Mouse (Mus musculus): ENCODE results near the gene Nme7. TPM values are rescaled to one million over a fixed set of nuclear protein-coding genes. Genes with fewer than 3 reads are reported as not detected.

Gene Nme7
- polyA plus RNA-seq, 1 experiment, result 14.8 TPM

DNA sequence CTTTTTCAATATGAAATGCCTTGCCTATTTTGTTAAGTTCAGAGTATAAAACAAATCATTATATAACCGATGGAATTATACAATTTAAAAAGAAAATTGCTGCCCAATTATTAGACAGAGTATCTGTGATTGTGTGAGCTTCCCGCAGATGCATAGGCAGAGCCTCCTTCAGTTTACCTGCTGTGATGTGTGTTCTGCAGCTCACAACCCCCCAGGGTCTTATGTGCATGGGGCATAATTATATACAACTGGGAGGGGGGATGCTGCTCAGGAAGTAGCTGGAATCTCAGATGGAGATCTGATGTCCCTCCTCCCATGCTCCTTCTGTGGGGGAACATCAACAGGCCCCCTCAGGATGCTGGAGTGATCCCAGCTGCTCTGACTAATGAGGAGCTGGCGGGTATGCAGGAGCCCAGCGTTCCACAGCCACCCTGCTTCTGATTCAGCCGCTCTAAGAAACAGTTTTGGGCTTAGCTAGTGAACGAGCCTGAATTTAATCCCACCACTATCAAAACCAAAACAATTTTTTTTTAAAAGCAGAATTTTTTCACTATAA is 22.8 kb downstream of the Nme7 start:
- no peaks in the 10 kb centered on the region for H3K27me3 ChIP-seq (replicated peaks; ENCODE audit: control insufficient read depth, insufficient read depth, low read length)
- WGBS, result 71% methylated on average over 6 of the region's 6 CpGs
- H3K36me3 ChIP-seq (ENCODE audit: control insufficient read depth, insufficient read depth, low read length), result no peaks in the 10 kb centered on the region
- no peak for DNase-seq
- no peak overlapping the region for H3K4me3 ChIP-seq (ENCODE audit: insufficient read depth, low read depth, low read length)
- peaks cover 10% of the 10 kb centered on the region; the same call in 1 of the 2 replicates for H3K4me1 ChIP-seq (ENCODE audit: control insufficient read depth, insufficient read depth, low read length)
- H3K27ac ChIP-seq (ENCODE audit: insufficient read depth, low read depth, low read length), result no peak overlapping the region
- no peak for TF ChIP-seq CTCF (conservative IDR thresholded peaks at IDR 0.05; ENCODE audit: insufficient read depth, insufficient read length, low read depth, low read length)

DNA sequence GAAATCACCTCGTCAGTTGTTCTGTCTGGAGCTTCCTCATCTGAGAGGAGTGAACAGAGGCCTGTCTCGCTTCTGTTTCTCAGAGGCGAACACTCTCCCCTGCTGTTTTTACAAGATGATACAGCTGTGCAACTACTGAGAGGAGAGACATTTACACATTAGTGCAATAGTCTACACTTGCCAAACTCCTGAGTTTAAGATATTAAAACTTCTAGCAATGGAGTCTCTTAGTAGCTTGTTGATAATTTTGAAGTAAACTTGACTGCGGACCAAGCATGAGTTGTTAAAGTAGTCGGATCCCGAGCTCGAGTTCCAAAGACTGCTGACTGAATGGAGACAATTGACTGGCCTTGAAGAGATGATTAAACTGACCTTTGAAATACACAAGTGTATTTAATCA is 23.8 kb downstream of the Nme7 start:
- no peaks in the 10 kb centered on the region for H3K36me3 ChIP-seq (ENCODE audit: control insufficient read depth, insufficient read depth, low read length)
- no peak overlapping the region for H3K4me3 ChIP-seq (ENCODE audit: insufficient read depth, low read depth, low read length)
- H3K27ac ChIP-seq (ENCODE audit: insufficient read depth, low read depth, low read length), result peak overlapping the region; percentile 78
- H3K27me3 ChIP-seq (replicated peaks; ENCODE audit: control insufficient read depth, insufficient read depth, low read length), result no peaks in the 10 kb centered on the region
- peaks cover 4% of the 10 kb centered on the region; the same call in 1 of the 2 replicates for H3K4me1 ChIP-seq (ENCODE audit: control insufficient read depth, insufficient read depth, low read length)
- peak; percentile 69 for DNase-seq
- TF ChIP-seq POLR2A (IDR thresholded peaks at IDR 0.05; ENCODE audit: low read depth, low read length) (no peak), CTCF (conservative IDR thresholded peaks at IDR 0.05; ENCODE audit: insufficient read depth, insufficient read length, low read depth, low read length) (no peak)
- 59% methylated on average over 7 of the region's 7 CpGs for WGBS

DNA sequence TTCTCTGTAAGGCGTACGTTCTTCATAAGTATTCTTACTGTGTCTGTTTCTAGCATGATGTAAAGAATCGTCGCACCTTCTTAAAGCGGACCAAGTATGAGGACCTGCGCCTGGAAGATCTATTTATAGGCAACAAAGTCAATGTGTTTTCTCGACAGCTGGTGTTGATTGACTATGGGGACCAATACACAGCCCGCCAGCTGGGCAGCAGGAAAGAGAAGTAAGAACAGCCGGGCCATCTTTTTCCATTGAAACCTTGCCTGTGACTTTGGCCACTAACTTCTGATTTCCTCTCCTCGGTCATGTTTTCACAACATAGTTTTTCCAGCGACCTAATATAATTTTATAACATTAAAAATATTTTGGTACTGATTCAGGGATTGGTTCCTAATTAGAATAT is 28.6 kb downstream of the Nme7 start:
- H3K36me3 ChIP-seq (ENCODE audit: control insufficient read depth, insufficient read depth, low read length), result no peaks in the 10 kb centered on the region; the same call in 1 of the 2 replicates
- TF ChIP-seq POLR2A (IDR thresholded peaks at IDR 0.05; ENCODE audit: low read depth, low read length), result no peak
- TF ChIP-seq CTCF (conservative IDR thresholded peaks at IDR 0.05; ENCODE audit: insufficient read depth, insufficient read length, low read depth, low read length), result no peak
- 92% methylated on average over 11 of the region's 11 CpGs for WGBS
- no peak for DNase-seq
- H3K4me3 ChIP-seq (ENCODE audit: insufficient read depth, low read depth, low read length), result no peak overlapping the region
- H3K4me1 ChIP-seq (ENCODE audit: control insufficient read depth, insufficient read depth, low read length), result peaks cover 4% of the 10 kb centered on the region; the same call in 1 of the 2 replicates
- no peaks in the 10 kb centered on the region for H3K27me3 ChIP-seq (replicated peaks; ENCODE audit: control insufficient read depth, insufficient read depth, low read length)
- H3K27ac ChIP-seq (ENCODE audit: insufficient read depth, low read depth, low read length), result no peak overlapping the region

DNA sequence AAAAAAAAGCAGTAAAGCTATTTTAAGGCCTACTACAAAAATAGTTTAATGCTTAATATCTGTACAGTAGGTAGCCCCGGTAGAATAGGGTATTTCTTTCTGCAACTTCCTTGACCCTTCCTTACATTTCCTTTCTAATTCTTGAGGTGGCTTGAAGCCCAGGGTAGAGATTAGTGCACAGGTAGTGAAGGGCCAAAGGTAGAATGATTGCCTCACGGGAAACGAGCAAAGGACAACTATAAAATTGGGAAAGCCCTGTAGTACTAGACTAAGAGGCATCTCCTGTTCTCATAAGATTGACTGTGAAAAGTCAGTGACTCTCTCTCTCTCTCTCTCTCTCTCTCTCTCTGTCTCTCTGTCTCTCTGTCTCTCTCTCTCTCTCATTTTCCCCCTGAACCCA is 31.5 kb downstream of the Nme7 start:
- no peaks in the 10 kb centered on the region; the same call in 1 of the 2 replicates for H3K4me1 ChIP-seq (ENCODE audit: control insufficient read depth, insufficient read depth, low read length)
- TF ChIP-seq POLR2A (IDR thresholded peaks at IDR 0.05; ENCODE audit: low read depth, low read length) (no peak), CTCF (conservative IDR thresholded peaks at IDR 0.05; ENCODE audit: insufficient read depth, insufficient read length, low read depth, low read length) (no peak)
- no peaks in the 10 kb centered on the region for H3K27me3 ChIP-seq (replicated peaks; ENCODE audit: control insufficient read depth, insufficient read depth, low read length)
- no peak overlapping the region for H3K4me3 ChIP-seq (ENCODE audit: insufficient read depth, low read depth, low read length)
- no peak for DNase-seq
- 73% methylated on average over 3 of the region's 3 CpGs for WGBS
- no peaks in the 10 kb centered on the region; the same call in 1 of the 2 replicates for H3K36me3 ChIP-seq (ENCODE audit: control insufficient read depth, insufficient read depth, low read length)
- no peak overlapping the region for H3K27ac ChIP-seq (ENCODE audit: insufficient read depth, low read depth, low read length)

DNA sequence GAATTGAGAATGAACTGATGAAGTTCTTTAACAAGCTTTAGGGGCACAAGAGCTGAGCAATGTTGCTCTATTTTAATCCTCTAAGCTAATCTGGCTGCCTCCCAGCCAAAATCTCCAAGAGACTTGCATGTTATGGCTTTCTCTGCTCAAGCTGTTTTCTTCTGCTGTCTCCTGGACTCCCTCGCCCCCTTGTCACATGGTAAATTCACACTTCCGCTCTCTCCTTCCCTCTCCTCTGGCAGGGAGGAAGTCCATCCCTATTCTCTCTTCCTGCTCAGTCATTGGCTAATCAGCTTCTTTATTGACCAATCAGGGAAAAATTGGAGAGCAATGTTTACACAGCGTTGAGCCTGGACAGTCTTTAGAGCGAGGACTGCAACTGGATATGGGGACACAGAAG is 31.9 kb downstream of the Nme7 start:
- WGBS, result 87% methylated on average over 4 of the region's 4 CpGs
- H3K27ac ChIP-seq (ENCODE audit: insufficient read depth, low read depth, low read length), result no peak overlapping the region
- no peaks in the 10 kb centered on the region; the same call in 1 of the 2 replicates for H3K4me1 ChIP-seq (ENCODE audit: control insufficient read depth, insufficient read depth, low read length)
- no peak overlapping the region for H3K4me3 ChIP-seq (ENCODE audit: insufficient read depth, low read depth, low read length)
- H3K27me3 ChIP-seq (replicated peaks; ENCODE audit: control insufficient read depth, insufficient read depth, low read length), result no peaks in the 10 kb centered on the region
- no peaks in the 10 kb centered on the region; the same call in 1 of the 2 replicates for H3K36me3 ChIP-seq (ENCODE audit: control insufficient read depth, insufficient read depth, low read length)
- DNase-seq, result no peak
- TF ChIP-seq POLR2A (IDR thresholded peaks at IDR 0.05; ENCODE audit: low read depth, low read length), result no peak
- TF ChIP-seq CTCF (conservative IDR thresholded peaks at IDR 0.05; ENCODE audit: insufficient read depth, insufficient read length, low read depth, low read length), result no peak

DNA sequence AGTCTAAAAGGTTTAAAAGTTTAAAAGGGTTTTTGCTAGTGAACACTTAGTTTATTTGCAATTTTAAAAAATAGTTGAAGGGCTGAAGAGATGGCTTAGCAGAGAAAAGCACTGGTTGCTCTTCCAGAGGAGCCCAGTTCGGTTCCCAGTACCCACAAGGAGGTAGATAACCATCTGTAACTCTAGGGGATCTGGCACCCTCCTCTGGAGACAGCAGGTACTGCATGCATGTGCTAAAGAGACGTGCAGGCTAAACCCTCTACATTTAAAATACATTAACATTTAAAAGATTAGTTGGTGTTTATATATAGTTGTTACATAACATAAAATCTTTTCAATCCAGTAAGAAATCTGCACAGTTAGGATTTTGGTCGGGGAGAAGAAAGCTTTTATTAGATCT is 38.2 kb downstream of the Nme7 start:
- H3K36me3 ChIP-seq (ENCODE audit: control insufficient read depth, insufficient read depth, low read length), result peaks cover 3% of the 10 kb centered on the region; the same call in 1 of the 2 replicates
- no peaks in the 10 kb centered on the region for H3K4me1 ChIP-seq (ENCODE audit: control insufficient read depth, insufficient read depth, low read length)
- H3K27me3 ChIP-seq (replicated peaks; ENCODE audit: control insufficient read depth, insufficient read depth, low read length), result no peaks in the 10 kb centered on the region
- DNase-seq, result peak; percentile 56
- 92% methylated on average over 3 of the region's 3 CpGs for WGBS
- TF ChIP-seq CTCF (conservative IDR thresholded peaks at IDR 0.05; ENCODE audit: insufficient read depth, insufficient read length, low read depth, low read length), result peak; percentile 64
- no peak for TF ChIP-seq POLR2A (IDR thresholded peaks at IDR 0.05; ENCODE audit: low read depth, low read length)
- H3K4me3 ChIP-seq (ENCODE audit: insufficient read depth, low read depth, low read length), result no peak overlapping the region
- no peak overlapping the region for H3K27ac ChIP-seq (ENCODE audit: insufficient read depth, low read depth, low read length)

DNA sequence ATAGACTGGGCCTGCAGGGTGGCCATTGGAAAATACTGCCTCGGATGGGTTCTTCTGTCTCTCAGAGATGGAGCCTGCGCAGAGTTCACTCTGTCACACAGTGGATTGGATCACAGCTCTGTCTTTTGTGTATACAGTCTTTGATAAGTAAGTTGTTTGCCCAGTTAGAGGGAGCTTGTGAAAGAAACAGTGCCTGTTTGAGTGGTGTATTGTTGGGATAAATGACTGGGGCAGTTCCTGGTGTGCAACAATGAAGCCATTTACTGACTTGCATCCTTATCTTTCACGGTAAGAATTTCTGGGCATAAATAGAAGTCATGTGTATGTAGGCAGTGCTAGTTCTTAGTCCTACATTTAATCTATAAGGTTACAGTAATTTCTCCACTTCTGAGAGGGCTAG is 49.5 kb downstream of the Nme7 start:
- 86% methylated on average over 3 of the region's 3 CpGs for WGBS

More for the DNA sequence above, 49.5 kb downstream of the Nme7 start:
- TF ChIP-seq POLR2A (IDR thresholded peaks at IDR 0.05; ENCODE audit: low read depth, low read length) (no peak), CTCF (conservative IDR thresholded peaks at IDR 0.05; ENCODE audit: insufficient read depth, insufficient read length, low read depth, low read length) (no peak)
- H3K27me3 ChIP-seq (replicated peaks; ENCODE audit: control insufficient read depth, insufficient read depth, low read length), result no peaks in the 10 kb centered on the region
- H3K4me1 ChIP-seq (ENCODE audit: control insufficient read depth, insufficient read depth, low read length), result no peaks in the 10 kb centered on the region
- no peaks in the 10 kb centered on the region for H3K36me3 ChIP-seq (ENCODE audit: control insufficient read depth, insufficient read depth, low read length)
- H3K27ac ChIP-seq (ENCODE audit: insufficient read depth, low read depth, low read length), result no peak overlapping the region
- no peak for DNase-seq
- no peak overlapping the region for H3K4me3 ChIP-seq (ENCODE audit: insufficient read depth, low read depth, low read length)

All from kidney, adult 2 months (tissue).